Mouse (Mus musculus): ENCODE measurements around the gene Chmp5. TPM values are rescaled to one million over a fixed set of nuclear protein-coding genes. Genes with fewer than 3 reads are reported as not detected.
"Not testable (repeated sequence)": the region's sequence is repeated elsewhere in the genome, so short reads cannot be mapped to it uniquely, and the experiment has no call there.

Chmp5 gene
- polyA plus RNA-seq, 1 experiment from 2014 or later, result 114 TPM

GRCm38 (mm10) chr4:40920576-40920975 is 27.6 kb upstream of the Chmp5 start:
- Histone ChIP-seq H3K9me3 (replicated peaks) (no peaks in the 10 kb centered on the region), H3K27me3 (no peaks in the 10 kb centered on the region), H3K4me2 (no peak overlapping the region), H3K27ac (no peak overlapping the region), H3K36me3 (no peaks in the 10 kb centered on the region), H3K9ac (no peak overlapping the region), H3K4me3 (replicated peaks) (no peak overlapping the region), H3K4me1 (peaks cover 16% of the 10 kb centered on the region)
- 77% methylated on average over 2 of the region's 2 CpGs for WGBS
- no peak for ATAC-seq (replicated peaks; ENCODE audit: low FRiP score)

GRCm38 (mm10) chr4:40921288-40921687 is 26.9 kb upstream of the Chmp5 start:
- ATAC-seq (replicated peaks; ENCODE audit: low FRiP score), result no peak
- no peak overlapping the region for H3K4me3 ChIP-seq (replicated peaks)
- WGBS, result 67% methylated on average over 3 of the region's 3 CpGs
- H3K9me3 ChIP-seq (replicated peaks), result no peaks in the 10 kb centered on the region
- H3K4me2 ChIP-seq, result no peak overlapping the region
- H3K9ac ChIP-seq, result no peak overlapping the region
- no peaks in the 10 kb centered on the region for H3K27me3 ChIP-seq
- no peak overlapping the region for H3K27ac ChIP-seq
- H3K36me3 ChIP-seq, result no peaks in the 10 kb centered on the region
- H3K4me1 ChIP-seq, result peaks cover 13% of the 10 kb centered on the region

- peak; percentile 86 for ATAC-seq (replicated peaks; ENCODE audit: low FRiP score)
- H3K36me3 ChIP-seq, result no peaks in the 10 kb centered on the region
- peak overlapping the region; percentile 75 for H3K27ac ChIP-seq
- no peak overlapping the region for H3K9ac ChIP-seq
- no peak overlapping the region for H3K4me3 ChIP-seq (replicated peaks)
- no peak overlapping the region for H3K4me2 ChIP-seq
- no peaks in the 10 kb centered on the region for H3K27me3 ChIP-seq
- no peaks in the 10 kb centered on the region for H3K9me3 ChIP-seq (replicated peaks)
- 52% methylated on average over 6 of the region's 6 CpGs for WGBS
- peaks cover 13% of the 10 kb centered on the region for H3K4me1 ChIP-seq
Observed at GRCm38 (mm10) chr4:40923087-40923651, 25.0 kb upstream of the Chmp5 start.

- ATAC-seq (replicated peaks; ENCODE audit: low FRiP score), result peak; percentile 41; the same call in 1 of the 2 replicates
- no peak overlapping the region for H3K9ac ChIP-seq
- peak overlapping the region; percentile 29 for H3K27ac ChIP-seq
- no peaks in the 10 kb centered on the region for H3K27me3 ChIP-seq
- H3K36me3 ChIP-seq, result no peaks in the 10 kb centered on the region
- no peaks in the 10 kb centered on the region for H3K9me3 ChIP-seq (replicated peaks)
- 35% methylated on average over 3 of the region's 3 CpGs for WGBS
- no peak overlapping the region for H3K4me2 ChIP-seq
- H3K4me1 ChIP-seq, result peaks cover 19% of the 10 kb centered on the region
- H3K4me3 ChIP-seq (replicated peaks), result no peak overlapping the region
Observed at GRCm38 (mm10) chr4:40925568-40925967, 22.6 kb upstream of the Chmp5 start.

GRCm38 (mm10) chr4:40929046-40929445 is 19.2 kb upstream of the Chmp5 start:
- H3K27ac ChIP-seq, result no peak overlapping the region
- 51% methylated on average over 7 of the region's 7 CpGs for WGBS

GRCm38 (mm10) chr4:40933694-40934093 is 14.5 kb upstream of the Chmp5 start:
- H3K4me3 ChIP-seq (replicated peaks), result no peak overlapping the region
- ATAC-seq (replicated peaks; ENCODE audit: low FRiP score), result no peak
- no peak overlapping the region for H3K4me2 ChIP-seq
- 88% methylated on average over 5 of the region's 5 CpGs for WGBS
- H3K4me1 ChIP-seq, result peaks cover 8% of the 10 kb centered on the region
- no peaks in the 10 kb centered on the region for H3K9me3 ChIP-seq (replicated peaks)
- no peak overlapping the region for H3K9ac ChIP-seq
- H3K27ac ChIP-seq, result no peak overlapping the region
- H3K27me3 ChIP-seq, result no peaks in the 10 kb centered on the region
- H3K36me3 ChIP-seq, result peaks cover 67% of the 10 kb centered on the region

More at GRCm38 (mm10) chr4:40929046-40929445, 19.2 kb upstream of the Chmp5 start:
- Histone ChIP-seq H3K4me2 (no peak overlapping the region), H3K4me3 (replicated peaks) (no peak overlapping the region), H3K27me3 (no peaks in the 10 kb centered on the region), H3K4me1 (peaks cover 12% of the 10 kb centered on the region), H3K9ac (no peak overlapping the region), H3K36me3 (peaks cover 25% of the 10 kb centered on the region), H3K9me3 (replicated peaks) (no peaks in the 10 kb centered on the region)
- no peak for ATAC-seq (replicated peaks; ENCODE audit: low FRiP score)

- not testable (repeated sequence) for ATAC-seq (replicated peaks; ENCODE audit: low FRiP score); H3K27me3 ChIP-seq; H3K9ac ChIP-seq; H3K4me1 ChIP-seq; H3K4me3 ChIP-seq (replicated peaks); H3K27ac ChIP-seq; H3K9me3 ChIP-seq (replicated peaks); H3K4me2 ChIP-seq
- WGBS, result 91% methylated on average over 3 of the region's 3 CpGs
- H3K36me3 ChIP-seq, result peaks cover 74% of the 10 kb centered on the region
Observed at GRCm38 (mm10) chr4:40934369-40934768, 13.8 kb upstream of the Chmp5 start.

GRCm38 (mm10) chr4:40936175-40936839 is 11.9 kb upstream of the Chmp5 start:
- Histone ChIP-seq H3K36me3 (peaks cover 94% of the 10 kb centered on the region), H3K4me3 (replicated peaks) (no peak overlapping the region), H3K27me3 (no peaks in the 10 kb centered on the region)

GRCm38 (mm10) chr4:40938793-40939192 is 9.4 kb upstream of the Chmp5 start:
- no peak overlapping the region for H3K9ac ChIP-seq

More at GRCm38 (mm10) chr4:40936175-40936839, 11.9 kb upstream of the Chmp5 start:
- Histone ChIP-seq H3K4me2 (no peak overlapping the region), H3K4me1 (no peaks in the 10 kb centered on the region), H3K9ac (no peak overlapping the region), H3K9me3 (replicated peaks) (peaks cover 9% of the 10 kb centered on the region; the same call in 1 of the 2 replicates), H3K27ac (no peak overlapping the region)
- no peak for ATAC-seq (replicated peaks; ENCODE audit: low FRiP score)
- 84% methylated on average over 9 of the region's 9 CpGs for WGBS

GRCm38 (mm10) chr4:40943651-40944050 is 4.6 kb upstream of the Chmp5 start:
- no peak for ATAC-seq (replicated peaks; ENCODE audit: low FRiP score)
- H3K27me3 ChIP-seq, result no peaks in the 10 kb centered on the region
- H3K4me2 ChIP-seq, result no peak overlapping the region
- 94% methylated on average over 5 of the region's 5 CpGs for WGBS
- H3K9ac ChIP-seq, result no peak overlapping the region
- no peak overlapping the region for H3K27ac ChIP-seq
- H3K9me3 ChIP-seq (replicated peaks), result peaks cover 9% of the 10 kb centered on the region; the same call in 1 of the 2 replicates
- H3K4me1 ChIP-seq, result peaks cover 12% of the 10 kb centered on the region
- no peak overlapping the region for H3K4me3 ChIP-seq (replicated peaks)
- H3K36me3 ChIP-seq, result peaks cover 72% of the 10 kb centered on the region

More at GRCm38 (mm10) chr4:40938793-40939192, 9.4 kb upstream of the Chmp5 start:
- no peak overlapping the region for H3K27ac ChIP-seq
- ATAC-seq (replicated peaks; ENCODE audit: low FRiP score), result no peak
- H3K4me3 ChIP-seq (replicated peaks), result no peak overlapping the region
- H3K9me3 ChIP-seq (replicated peaks), result peaks cover 9% of the 10 kb centered on the region; the same call in 1 of the 2 replicates
- H3K4me1 ChIP-seq, result no peaks in the 10 kb centered on the region
- 94% methylated on average over 5 of the region's 5 CpGs for WGBS
- H3K36me3 ChIP-seq, result peaks cover 96% of the 10 kb centered on the region
- H3K4me2 ChIP-seq, result no peak overlapping the region
- H3K27me3 ChIP-seq, result no peaks in the 10 kb centered on the region

- Histone ChIP-seq H3K27ac (0 out of 2 replicates have a peak overlapping the region, but pooled peaks have one; percentile 92), H3K36me3 (peaks cover 59% of the 10 kb centered on the region), H3K4me3 (replicated peaks) (peak overlapping the region; percentile 96), H3K9me3 (replicated peaks) (no peaks in the 10 kb centered on the region), H3K4me2 (peak overlapping the region; percentile 85), H3K27me3 (no peaks in the 10 kb centered on the region), H3K9ac (peak overlapping the region; percentile 97), H3K4me1 (peaks cover 21% of the 10 kb centered on the region)
- 83% methylated on average over 7 of the region's 7 CpGs for WGBS
- ATAC-seq (replicated peaks; ENCODE audit: low FRiP score), result no peak
Observed at GRCm38 (mm10) chr4:40946516-40947121, 1.6 kb upstream of the Chmp5 start.

GRCm38 (mm10) chr4:40947565-40948159 is 545 bp upstream of the Chmp5 start:
- WGBS, result under 1% methylated on average over 40 of the region's 40 CpGs
- peak overlapping the region; percentile 96 for H3K4me3 ChIP-seq (replicated peaks)
- H3K27me3 ChIP-seq, result no peaks in the 10 kb centered on the region
- H3K27ac ChIP-seq, result peak overlapping the region; percentile 92
- peaks cover 21% of the 10 kb centered on the region for H3K4me1 ChIP-seq
- H3K4me2 ChIP-seq, result peak overlapping the region; percentile 85
- H3K36me3 ChIP-seq, result peaks cover 57% of the 10 kb centered on the region
- peak overlapping the region; percentile 97 for H3K9ac ChIP-seq
- H3K9me3 ChIP-seq (replicated peaks), result no peaks in the 10 kb centered on the region
- peak; percentile 82 for ATAC-seq (replicated peaks; ENCODE audit: low FRiP score)

Measured in kidney, embryonic 15.5 days (tissue).